Mouse (Mus musculus) lung, postnatal 10 days (tissue): ENCODE results near the gene Sema3f.

Experiments used
- DNase-seq: peaks from one replicate; pipeline ENCODE4 v3.0.0; 2021

The Sema3f gene

DNA sequence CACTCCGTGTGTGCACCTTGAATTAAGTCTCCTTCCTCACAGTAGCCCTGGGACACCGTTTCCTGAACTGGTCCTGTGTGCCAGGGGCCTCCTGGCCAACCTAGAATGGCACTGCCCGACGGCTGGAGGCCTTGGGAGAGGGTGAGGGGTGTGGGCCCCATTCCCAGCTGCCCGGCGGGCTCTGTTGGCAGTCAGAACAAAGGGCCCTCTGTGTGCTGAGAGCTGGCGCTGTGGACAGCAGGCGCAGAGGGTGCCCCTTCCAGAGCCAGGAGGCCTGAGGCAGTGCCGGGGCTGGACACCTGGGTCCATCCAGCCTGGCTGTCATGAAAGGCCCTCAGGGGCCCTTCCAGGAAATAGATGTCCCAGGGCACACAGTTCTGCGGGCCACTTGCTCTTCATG lies 50.7 kb downstream of the Sema3f start:
- DNase-seq = no peak

DNA sequence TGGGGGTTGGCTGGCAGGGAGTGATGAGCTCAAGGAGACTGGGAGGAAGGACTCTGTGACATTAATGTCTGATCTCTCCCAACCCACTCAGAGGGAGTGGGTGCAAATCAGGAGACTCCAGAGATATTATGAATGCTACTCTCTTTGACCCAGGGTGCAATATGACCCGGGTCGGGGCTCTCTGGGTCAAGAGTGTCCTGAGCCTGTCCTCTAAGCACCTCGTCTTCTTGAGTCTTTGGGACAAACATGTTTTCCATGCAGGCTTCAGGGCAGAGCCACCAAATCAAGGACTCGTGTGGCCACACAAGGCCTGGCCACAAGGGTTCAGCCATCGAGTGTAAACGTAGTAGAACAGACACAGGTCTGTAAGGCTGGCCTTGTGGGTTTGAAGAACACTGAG lies 52.2 kb downstream of the Sema3f start:
- no peak for DNase-seq

DNA sequence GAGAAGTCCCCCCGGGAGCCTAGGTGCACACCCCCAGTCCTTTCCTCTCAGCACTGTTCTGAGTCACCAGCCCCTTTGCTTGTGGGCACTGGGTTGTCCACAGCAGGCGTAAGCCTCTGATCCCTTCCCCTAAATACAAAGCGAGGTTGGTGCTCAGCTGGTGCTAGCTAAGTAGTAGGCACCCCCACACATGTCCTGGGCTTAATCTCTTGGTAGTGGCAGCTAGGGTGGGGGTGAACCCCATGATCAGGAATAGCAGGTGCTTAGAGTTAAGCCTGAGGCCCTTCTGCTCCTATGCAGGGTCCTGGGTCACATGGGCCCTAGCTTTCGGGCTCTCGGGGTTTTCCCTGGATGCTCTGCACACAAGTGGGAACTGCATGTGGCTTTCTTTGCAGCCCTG lies 53.1 kb downstream of the Sema3f start:
- no peak for DNase-seq

DNA sequence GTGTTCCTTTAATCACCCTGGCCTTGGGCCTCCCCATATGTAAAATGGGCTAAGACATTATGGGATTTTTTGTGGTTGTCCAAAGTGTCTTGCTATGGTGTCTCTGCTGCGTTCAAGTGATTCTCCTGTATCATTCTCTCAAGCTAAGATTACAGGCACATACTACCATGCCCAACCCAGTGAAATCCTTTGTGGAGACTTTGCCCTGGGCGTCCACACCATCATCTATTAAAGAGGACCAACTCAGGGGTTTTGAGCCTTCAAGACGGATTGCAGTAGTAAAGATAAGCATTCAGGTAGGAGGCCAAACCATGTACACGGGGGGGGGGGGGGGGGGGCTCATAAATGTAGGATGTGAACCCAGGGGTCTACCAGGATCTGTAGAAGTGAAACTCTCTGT lies 55.7 kb downstream of the Sema3f start:
- DNase-seq = no peak

DNA sequence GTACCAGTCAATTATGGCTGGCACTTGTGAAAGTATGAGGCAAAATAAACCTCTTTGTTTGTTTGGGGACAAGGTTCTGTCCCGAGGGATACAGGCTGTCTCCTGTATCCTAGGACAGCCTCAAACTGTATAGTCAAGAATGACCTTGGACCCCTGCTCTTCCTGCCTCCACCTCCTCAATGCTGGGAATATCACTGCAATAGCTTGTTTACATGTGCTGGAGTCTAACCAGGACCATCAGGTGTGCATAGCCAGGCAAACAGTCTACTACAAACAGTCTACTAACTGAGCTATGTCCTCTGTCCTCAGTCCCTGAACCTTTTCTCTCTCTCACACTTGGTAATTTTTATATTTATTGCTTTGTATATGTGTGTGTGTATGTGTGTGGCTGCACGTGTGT lies 56.8 kb downstream of the Sema3f start:
- DNase-seq = no peak

DNA sequence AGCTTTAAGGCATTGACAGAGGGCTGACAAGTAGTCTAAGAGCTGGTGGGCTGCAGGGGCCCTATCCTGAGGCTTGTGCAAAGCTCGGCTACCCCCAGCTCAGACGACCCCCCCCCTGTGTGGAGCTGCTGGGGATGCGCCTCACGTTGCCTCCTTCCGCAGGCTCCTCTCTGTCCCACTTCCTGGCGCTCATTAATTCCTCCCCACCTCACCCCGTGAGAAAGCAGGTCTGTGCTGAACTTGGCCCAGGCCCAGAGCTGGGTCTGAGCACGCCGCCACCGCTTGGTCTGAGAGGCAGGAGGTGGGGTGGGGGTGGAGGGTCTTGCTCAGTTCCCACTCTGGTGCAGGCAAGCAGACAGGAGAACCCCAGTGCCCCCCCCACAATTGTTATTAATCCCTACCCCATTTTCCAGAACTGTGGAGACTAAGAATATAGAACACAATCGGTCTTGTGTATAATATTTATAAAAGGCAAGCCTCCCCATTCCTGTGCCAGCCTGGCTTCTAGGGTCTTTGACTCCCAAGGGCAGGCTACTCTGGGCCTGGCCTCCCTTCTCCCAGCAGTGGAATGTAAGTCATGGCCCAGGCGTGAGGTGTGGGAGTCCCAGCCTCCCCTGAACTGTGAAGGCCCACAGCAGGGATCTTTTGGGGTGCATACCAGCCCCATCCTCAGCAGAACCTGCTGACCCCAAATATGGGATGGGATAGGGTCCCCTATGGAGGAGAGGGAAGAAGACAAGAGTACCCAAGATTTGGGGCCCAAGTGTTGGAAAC lies 59.4 kb downstream of the Sema3f start:
- DNase-seq = no peak

DNA sequence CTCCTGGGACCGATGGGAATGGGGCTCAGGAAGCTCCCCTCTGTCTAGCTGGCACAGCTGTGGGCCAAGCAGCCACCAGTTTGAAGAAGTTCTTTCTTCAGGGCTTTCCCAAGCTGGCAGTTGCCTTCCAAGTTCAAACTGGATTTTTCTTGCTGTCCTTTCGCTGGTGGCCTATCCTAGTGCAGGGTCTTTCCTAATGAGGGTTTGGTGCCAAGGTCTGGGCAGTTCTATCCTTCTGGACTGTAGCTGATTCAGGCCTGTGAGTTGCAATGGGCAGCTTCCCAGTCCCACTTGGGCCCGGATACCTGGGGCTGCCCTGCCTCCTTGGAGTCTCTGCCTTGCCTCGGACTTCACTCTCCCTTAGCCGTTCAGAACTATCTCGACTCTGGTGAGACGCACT lies 60.0 kb downstream of the Sema3f start:
- no peak for DNase-seq

DNA sequence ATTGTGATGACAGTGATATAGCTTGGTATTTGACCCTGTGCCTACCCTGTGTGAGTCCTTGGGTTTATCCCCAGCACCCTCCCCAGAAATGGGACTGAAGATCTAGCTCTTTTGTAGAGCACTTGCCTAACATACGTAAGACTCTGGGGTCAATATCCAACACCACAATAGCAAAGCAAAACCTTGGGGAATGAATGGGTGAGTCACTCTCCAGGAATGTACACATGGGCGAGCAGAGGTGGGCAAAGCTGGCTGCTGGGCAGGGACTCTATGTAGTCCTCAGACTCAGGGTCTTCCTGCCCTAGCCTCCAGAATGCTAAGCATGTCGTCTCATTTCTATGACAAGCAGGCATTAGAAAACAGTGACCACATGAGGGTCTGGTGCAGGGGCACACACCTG lies 61.5 kb downstream of the Sema3f start:
- no peak for DNase-seq

DNA sequence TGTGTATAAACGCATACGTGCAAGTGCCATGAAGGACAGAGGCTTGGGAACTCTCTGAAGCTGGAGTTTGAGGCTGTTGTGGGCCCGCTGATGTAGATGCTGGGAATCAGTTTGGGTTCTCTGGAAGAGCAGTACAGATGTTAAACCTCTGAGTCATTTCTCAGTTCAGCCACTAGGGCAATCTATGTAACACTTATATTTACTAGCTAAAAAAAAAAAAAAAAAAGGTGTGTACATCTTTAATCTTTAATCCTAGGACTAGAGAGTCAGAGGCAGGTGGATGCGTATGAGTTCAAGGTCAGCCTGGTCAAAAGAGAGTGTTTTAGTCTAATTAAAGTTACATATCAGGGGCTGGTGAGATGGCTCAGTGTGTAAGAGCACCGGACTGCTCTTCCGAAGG lies 63.3 kb downstream of the Sema3f start:
- DNase-seq = no peak

DNA sequence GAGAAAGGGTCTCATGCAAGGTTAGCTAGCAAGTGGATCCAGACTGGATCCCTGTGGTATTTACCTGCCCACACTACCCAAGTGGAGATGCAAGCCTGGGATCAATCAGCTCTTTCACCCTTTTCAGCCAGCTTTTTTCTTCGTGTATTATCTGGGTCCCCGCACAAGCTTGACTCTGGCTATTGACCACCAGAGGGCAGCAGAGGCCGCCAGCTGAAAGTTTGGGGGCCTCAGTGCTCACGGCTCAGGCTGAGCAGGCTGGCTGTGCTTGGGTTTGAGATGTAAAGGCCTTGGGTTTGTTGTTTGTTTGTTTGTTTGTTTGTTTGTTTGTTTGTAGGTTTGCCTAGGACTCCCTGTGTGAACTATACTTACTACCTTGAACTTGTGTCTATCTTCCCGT lies 64.7 kb downstream of the Sema3f start:
- DNase-seq = peak; percentile 86

DNA sequence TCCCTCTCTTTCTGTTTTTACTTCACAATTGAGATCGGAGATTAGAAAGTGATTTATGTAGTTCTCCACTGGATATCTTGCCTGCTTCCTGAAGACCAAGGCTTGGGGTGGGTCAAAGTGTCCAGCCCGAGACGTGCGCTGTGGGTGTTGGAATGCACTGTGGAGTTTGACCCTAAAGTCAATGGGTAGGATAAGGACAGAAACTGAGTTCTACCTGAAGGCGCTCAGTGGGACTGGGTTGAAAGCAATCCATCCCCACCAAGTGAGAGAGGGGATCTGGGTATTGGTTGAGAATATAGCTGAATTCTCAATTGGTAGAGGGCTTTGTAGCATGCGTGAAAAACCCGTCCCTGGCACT lies 65.1 kb downstream of the Sema3f start:
- no peak for DNase-seq

DNA sequence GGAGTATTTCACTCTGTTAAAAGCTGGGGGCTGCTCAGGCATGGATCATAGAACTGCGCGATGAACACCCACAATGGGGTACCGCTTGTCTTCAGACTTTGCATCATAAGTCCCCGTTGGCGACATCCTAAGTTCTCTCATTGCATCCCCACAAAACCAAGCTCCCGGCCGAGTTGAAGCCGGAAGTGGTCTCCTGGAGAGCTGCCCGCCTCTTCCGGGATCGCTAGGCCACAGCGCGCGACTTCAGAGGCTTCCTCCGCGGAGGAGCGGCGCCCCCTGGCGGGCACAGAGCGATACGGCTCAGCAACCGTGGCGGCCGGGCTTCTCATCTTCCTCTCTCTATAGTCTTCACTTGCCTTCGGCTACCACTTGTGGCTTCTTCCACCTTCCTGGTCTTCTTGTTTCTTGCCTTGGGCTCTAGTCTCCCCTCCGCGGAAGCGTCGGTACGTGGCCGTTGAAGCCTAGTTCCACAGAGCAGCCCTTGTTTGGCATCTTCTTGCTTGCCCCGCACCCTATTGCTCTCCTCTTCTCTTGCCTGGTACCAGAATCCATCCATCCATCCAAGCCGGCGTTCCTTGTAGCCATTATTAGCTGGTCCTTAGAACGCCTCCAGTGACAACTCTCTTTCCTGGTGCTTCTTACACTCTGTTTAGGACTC lies 65.7 kb downstream of the Sema3f start:
- DNase-seq = peak; percentile 94

DNA sequence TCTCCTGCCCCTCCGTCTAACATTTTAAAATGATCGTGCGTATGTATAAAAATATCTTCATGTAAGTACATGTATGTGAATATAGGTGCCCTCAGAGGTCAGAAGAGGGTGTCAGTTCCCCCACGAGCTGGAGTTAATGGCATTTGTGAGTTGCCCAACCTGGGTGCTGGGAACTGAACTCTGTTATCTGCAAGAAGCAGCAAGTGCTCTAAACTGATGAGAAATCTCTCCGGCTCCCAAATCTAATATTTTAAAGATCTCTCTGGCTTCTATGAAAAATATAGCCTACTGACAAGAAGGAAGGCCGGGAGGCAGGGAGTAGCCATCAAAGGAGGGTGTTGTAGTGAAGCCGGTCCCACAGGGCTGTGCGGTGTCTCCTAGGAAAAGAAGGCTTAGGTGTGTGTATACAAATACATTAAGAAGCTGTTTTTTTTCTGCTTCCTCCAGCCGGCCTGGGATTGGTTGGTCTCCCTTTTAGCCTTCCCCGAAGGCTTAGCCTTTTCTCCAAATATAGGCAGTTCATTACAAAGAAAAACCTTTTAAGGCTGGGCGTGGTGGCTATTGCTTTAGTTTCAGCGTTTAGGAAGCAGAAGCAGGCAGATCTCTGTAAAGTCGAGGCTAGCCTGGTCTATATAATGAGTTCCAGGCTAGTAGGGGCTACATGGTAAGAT lies 66.6 kb downstream of the Sema3f start:
- DNase-seq = no peak

DNA sequence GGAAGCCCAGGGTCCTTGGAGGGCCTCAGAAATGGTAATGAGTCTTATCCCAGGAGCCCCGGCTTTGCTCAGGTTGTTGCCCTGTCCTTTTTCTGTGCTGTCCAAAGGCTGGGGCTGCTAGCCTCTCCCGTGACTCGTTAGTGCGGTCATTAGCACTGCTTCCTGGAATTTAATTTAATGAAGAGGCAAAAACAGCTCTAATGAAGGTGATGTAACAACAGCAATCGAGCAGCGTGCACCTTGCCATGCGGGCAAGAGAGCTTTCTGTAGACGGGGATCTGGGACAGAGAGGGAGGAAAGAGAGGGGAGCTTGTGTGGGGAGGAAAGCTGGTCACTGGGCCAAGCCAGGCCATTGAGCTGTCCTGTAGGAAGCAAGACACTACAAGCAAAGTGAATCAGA lies 68.6 kb downstream of the Sema3f start:
- DNase-seq = no peak

DNA sequence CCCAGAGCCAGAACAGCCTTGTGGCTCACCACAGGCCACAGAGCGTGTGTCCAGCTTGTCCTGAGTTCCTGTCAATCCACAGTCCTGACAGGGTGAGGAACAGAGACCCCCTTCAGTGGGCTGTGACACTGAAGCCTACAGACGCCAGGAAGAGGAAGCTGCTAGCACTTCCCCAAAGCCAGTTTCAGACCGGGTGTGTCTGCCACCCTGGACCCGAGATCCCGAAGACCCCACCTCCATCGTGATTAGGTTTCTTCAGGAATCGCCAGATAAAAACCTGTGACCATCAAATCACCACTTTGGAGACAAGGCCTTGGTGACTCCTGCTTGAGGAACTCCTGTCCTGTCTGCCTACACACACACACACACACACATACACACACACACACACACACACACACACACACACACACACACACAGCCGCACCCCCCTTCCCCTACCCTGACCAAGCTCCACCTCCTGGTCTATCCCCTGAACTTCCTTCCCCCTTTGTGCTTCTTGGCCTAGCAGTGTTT lies 70.0 kb downstream of the Sema3f start:
- DNase-seq = peak; percentile 56

DNA sequence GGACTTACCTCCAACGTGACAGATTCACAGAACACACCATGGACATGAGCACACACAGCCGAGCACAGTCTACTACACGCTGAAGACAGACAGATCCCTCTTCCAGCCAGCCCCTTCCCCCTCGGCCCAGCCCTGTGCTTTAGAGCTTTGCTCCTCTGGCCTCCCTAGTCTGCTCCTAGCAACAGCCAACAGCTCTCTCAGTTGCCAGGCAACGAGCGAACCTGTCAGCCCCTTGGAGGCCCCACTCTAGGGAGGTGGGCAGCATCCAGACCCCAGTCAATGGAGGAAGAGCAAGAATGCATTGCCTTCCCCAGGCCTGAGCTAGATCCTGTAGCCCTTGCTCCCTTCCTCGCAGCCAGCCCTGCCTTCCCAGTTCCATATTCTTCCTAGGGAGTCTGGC lies 73.2 kb downstream of the Sema3f start:
- no peak for DNase-seq

DNA sequence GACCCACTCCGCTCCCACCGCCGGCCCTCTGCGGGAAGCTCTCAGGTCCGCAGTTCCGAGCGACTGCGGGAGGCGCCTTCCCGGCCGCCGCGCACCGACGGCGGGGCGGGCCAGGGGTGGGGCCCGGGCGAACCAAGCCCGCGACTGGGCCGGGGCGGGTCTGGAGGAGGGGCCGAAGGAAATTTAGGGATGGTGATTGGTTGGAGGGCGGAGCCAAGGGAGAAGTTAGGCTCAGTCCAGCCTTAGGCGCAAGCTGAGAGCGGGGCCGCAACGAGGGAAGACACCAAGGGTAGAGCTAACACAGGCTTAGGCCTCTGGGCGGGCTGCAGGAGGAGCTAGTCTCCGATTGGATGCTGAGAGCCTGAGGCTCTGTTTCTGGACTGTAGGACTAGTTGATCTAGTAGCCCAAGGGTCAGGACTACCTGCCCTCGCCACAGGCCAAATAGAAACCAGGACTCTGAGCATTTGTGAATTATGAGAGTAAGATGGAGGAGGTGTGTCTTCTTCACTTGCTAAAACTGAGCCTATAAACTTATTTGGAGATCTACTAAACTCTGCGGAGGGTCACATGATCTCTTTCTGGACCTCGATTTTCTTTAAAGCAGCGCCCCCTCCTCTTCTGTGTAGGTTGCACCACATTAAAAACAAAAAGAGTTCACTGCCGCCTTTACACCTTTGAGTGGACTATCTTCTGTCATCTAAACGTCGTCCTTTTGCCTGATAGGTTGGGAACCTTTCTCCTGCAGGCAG lies 74.8 kb downstream of the Sema3f start, which contains the start of gene Gnai2:
Gene Gnai2 (minus strand): TSS at position 89 of the 750 bp plus-strand sequence.
- DNase-seq = peak; percentile 99

DNA sequence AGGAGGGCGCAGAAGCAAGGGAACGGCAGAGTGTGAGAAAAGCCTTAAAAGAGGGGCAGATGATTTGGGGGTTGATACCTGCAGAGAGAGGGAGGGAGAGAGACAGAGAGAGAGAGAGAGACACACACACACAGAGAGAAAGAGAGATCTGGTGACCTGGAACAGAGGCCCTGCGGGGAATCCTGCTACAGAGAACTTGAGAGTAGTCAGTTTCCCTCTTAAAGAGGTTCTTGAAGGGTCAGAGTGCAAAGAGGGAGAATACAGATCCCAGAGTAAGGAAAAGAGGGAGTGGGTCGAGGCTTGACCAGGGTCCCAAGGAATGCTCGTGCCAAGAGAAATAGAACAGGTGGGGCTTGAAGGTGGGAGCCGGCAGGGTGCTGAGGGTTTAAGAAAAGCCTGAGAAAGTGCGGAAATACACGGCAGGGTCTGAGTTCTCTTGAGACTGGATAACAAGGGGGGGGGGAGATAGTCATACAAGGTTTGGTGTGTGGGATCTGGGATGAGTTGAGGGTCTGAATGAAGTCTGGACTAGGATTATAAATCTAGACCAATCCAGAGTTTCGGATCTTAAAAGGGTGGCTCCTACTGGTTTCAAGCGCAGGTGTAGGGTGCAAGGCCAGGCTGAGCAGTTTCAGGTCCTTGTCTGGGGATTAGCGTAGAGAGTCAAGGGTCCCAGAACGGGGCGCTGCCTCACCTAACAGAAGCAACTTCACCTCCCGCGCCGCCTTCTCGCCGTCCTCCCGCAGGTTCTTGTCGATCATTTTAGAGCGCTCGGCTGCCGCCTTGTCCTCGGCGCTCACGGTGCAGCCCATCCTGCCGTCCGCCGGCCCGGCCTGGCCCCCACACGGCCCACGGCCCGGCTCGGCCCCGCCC lies 75.6 kb downstream of the Sema3f start:
- no peak for DNase-seq

DNA sequence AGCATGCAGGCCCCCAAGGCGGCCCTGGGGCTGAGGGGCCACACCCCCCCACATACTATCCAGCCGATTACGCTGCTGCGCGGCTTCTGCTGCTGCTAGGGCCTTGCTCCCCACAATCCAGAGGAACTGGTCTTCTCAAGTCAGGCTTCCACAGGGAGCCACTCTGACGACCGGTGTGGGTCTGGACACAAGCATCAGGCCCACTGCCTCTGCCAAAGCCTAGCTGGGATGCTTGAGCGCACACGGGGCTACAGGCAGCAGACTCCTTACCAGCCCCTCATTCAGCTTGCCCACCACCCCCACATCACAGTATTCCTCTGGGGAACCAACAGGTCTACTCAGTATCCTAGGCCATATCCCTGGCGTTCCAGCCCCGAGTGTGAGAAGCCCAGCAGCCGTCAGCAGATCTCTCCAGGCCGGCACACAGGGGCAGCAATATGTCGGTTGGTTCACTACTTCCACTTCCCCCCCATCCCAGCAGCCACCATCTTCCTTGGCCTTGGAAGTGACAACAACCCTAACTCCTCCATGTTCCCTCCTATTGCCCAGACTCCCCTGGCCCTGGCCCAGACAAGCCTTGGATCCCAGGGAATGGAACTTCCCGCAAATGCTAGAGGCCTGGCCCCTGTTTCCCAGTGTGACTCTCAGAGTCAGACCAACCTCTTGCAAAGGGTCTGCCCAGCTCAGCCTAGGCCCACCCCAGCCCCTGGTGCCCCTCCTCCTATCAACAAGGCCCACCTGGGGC lies 76.4 kb downstream of the Sema3f start:
- DNase-seq = peak; percentile 63

DNA sequence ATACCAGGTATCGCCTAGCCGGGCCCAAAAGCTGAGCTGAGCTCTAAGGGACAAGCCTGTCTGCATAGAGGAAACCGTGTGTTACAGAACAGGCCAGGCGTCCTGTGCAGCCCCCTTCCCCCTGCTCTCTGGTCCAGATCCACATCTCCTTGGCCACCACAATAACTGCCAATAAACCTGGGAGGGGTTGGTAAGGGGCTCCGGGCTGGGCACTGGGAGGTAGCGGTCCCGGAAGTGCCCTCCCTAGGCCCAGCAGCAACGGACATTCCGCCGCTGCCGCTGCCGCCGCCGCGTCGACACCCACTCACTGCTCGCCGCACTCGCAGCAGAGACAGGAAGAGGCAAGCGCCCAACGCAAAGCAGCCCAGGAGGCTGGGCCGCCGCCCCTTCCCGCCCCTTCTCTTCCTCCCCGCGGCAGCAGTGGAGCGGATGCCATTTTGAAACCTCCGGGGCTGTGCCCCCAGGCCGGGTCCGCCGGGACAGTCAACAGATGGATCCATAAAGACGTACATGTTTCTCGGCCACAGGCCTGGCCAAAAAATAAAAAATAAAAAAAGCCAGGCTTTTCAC lies 77.1 kb downstream of the Sema3f start:
- DNase-seq = peak; percentile 93

DNA sequence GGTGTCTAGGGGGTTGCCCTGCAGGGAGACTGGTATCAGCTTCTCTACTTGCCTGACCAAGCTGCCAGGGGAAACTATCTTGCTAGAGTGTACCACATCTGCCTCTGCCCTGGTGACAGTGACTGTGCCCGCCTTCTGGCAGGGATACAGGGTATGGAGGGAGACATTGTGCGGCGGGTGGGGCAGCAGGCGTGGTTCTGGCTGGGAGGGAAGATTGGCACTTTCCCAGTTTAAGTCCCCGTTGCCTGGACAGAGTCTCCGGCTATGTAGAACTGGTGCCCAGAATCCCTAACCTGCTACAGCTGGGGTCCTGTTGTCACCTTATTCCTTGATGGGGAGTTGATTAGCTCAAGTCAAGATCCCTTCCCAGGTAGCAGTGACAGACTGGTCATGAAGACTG lies 77.8 kb downstream of the Sema3f start:
- peak; percentile 84 for DNase-seq
